Mouse (Mus musculus) heart, postnatal 0 days (tissue): Measurements from ENCODE around the gene Mcur1. TPM values are rescaled to one million over a fixed set of nuclear protein-coding genes. Genes with fewer than 3 reads are reported as not detected.

Experiments used
- ATAC-seq: fragments of 200-750 bp; cut with Nextera tagmentation; 2 replicates; pipeline ENCODE4 v1.8.0; 2017; ENCODE audit warnings: low read depth, moderate number of reproducible peaks, moderate library complexity; ENCODE audit not compliant: insufficient read depth
- DNase-seq: peaks from one replicate; pipeline ENCODE4 v3.0.0-alpha.2; 2016; ENCODE audit warnings: low spot score
- H3K27ac ChIP-seq: fragments of 300-500 bp; sonication (generic); 2 replicates; pipeline ENCODE4 v1.5.1; 2014; ENCODE audit warnings: low read depth, mild to moderate bottlenecking
- H3K27me3 ChIP-seq: fragments of 300-500 bp; sonication (generic); 2 replicates; pipeline ENCODE4 v1.6.1; 2014; ENCODE audit warnings: low read length, mixed read lengths; ENCODE audit not compliant: control insufficient read depth, insufficient read depth
- H3K36me3 ChIP-seq: fragments of 300-500 bp; sonication (generic); replicated peaks from 2 replicates; pipeline ENCODE4 v1.6.1; 2014; ENCODE audit warnings: low read length, mixed read lengths; ENCODE audit not compliant: control insufficient read depth, insufficient read depth
- H3K4me1 ChIP-seq: fragments of 300-500 bp; sonication (generic); 2 replicates; pipeline ENCODE4 v1.6.1; 2014; ENCODE audit warnings: antibody characterized with exemption; ENCODE audit not compliant: control insufficient read depth, insufficient read depth
- H3K4me2 ChIP-seq: fragments of 300-500 bp; sonication (generic); 2 replicates; pipeline ENCODE4 v1.6.1; 2014; ENCODE audit warnings: low read depth, mild to moderate bottlenecking, low read length, moderate library complexity
- H3K4me3 ChIP-seq: fragments of 300-500 bp; sonication (generic); 2 replicates; pipeline ENCODE4 v1.5.1; 2014; ENCODE audit warnings: low read depth, low read length
- H3K9ac ChIP-seq: fragments of 300-500 bp; sonication (generic); replicated peaks from 2 replicates; pipeline ENCODE4 v1.6.1; 2014; ENCODE audit warnings: low read depth, low read length, mixed read lengths
- H3K9me3 ChIP-seq: fragments of 300-500 bp; sonication (generic); replicated peaks from 2 replicates; pipeline ENCODE4 v1.6.1; 2016; ENCODE audit warnings: low read length; ENCODE audit not compliant: control insufficient read depth
- CTCF ChIP-seq: IDR thresholded peaks from 2 replicates; pipeline ENCODE4 v1.5.1; 2016; ENCODE audit warnings: antibody characterized with exemption, control low read depth, low read depth
- EP300 ChIP-seq: IDR thresholded peaks from 2 replicates; pipeline ENCODE4 v1.6.1; 2016; ENCODE audit warnings: antibody characterized with exemption, low read depth
- WGBS: fragments of 180-500 bp; shearing (Covaris S2); extraction: QIAGEN DNeasy Blood & Tissue Kit; methylation state at CpG from one replicate; pipeline ENCODE4 v1.1.7; 2014; 5-methylcytosine and 5-hydroxymethylcytosine counted together
- polyA plus RNA-seq: library from polyadenylated mRNA; unstranded; fragments of >200 nt; fragmentation: Nextera tagmentation; extraction: Ambion mirVana; gene quantifications from 2 replicates; pipeline ENCODE4 v1.2.1, GENCODE M21; 2015
- total RNA-seq: library from RNA; depleted of rRNA; stranded (reverse); fragments of >200 nt; gene quantifications from 2 replicates; pipeline ENCODE4 v1.2.3, GENCODE M21; 2014; ENCODE audit warnings: low replicate concordance

The Mcur1 gene
- total and polyA plus RNA-seq, 2 experiments from 2014 or later, result 24.9 to 40.1 TPM

- ATAC-seq, result peak; percentile 24; the same call in 1 of the 2 replicates
- peaks cover 75% of the 10 kb centered on the region for H3K36me3 ChIP-seq
Observed at GRCm38 (mm10) chr13:43546861-43547260, 13.1 kb downstream of the Mcur1 start.

GRCm38 (mm10) chr13:43540205-43540815, 19.7 kb downstream of the Mcur1 start:
- no peak overlapping the region for H3K4me2 ChIP-seq
- peak; percentile 27; the same call in 1 of the 2 replicates for ATAC-seq
- H3K27ac ChIP-seq, result no peak overlapping the region
- DNase-seq, result no peak
- H3K4me3 ChIP-seq, result no peak overlapping the region
- TF ChIP-seq EP300 (no peak), CTCF (no peak)
- no peaks in the 10 kb centered on the region for H3K27me3 ChIP-seq
- H3K4me1 ChIP-seq, result peaks cover 34% of the 10 kb centered on the region
- peaks cover 17% of the 10 kb centered on the region for H3K36me3 ChIP-seq
- H3K9ac ChIP-seq, result no peak overlapping the region
- H3K9me3 ChIP-seq, result no peaks in the 10 kb centered on the region
- WGBS, result 70% methylated on average over 14 of the region's 14 CpGs

More at GRCm38 (mm10) chr13:43546861-43547260, 13.1 kb downstream of the Mcur1 start:
- H3K9ac ChIP-seq, result no peak overlapping the region
- WGBS, result 23% methylated on average over 3 of the region's 3 CpGs
- peak; percentile 74 for DNase-seq
- no peak overlapping the region for H3K27ac ChIP-seq
- H3K4me3 ChIP-seq, result no peak overlapping the region
- no peak for TF ChIP-seq EP300
- TF ChIP-seq CTCF, result peak; percentile 95
- no peaks in the 10 kb centered on the region for H3K9me3 ChIP-seq
- H3K27me3 ChIP-seq, result no peaks in the 10 kb centered on the region
- no peak overlapping the region for H3K4me2 ChIP-seq
- no peaks in the 10 kb centered on the region for H3K4me1 ChIP-seq

- Histone ChIP-seq H3K9ac (no peak overlapping the region), H3K4me1 (peaks cover 34% of the 10 kb centered on the region), H3K4me2 (no peak overlapping the region), H3K27me3 (no peaks in the 10 kb centered on the region), H3K4me3 (no peak overlapping the region), H3K27ac (no peak overlapping the region), H3K36me3 (peaks cover 8% of the 10 kb centered on the region), H3K9me3 (no peaks in the 10 kb centered on the region)
- TF ChIP-seq CTCF (no peak), EP300 (no peak)
- ATAC-seq (no peak), DNase-seq (no peak)
- 56% methylated on average over 3 of the region's 3 CpGs for WGBS
Observed at GRCm38 (mm10) chr13:43539409-43539808, 20.6 kb downstream of the Mcur1 start.

GRCm38 (mm10) chr13:43537854-43538253, 22.1 kb downstream of the Mcur1 start:
- Histone ChIP-seq H3K4me1 (peaks cover 34% of the 10 kb centered on the region), H3K27ac (peak overlapping the region; percentile 22; the same call in 1 of the 2 replicates), H3K4me2 (no peak overlapping the region), H3K9me3 (no peaks in the 10 kb centered on the region), H3K4me3 (no peak overlapping the region), H3K9ac (no peak overlapping the region), H3K27me3 (no peaks in the 10 kb centered on the region), H3K36me3 (no peaks in the 10 kb centered on the region)
- TF ChIP-seq CTCF (no peak), EP300 (no peak)
- ATAC-seq (no peak), DNase-seq (no peak)
- WGBS, result 37% methylated on average over 6 of the region's 6 CpGs

GRCm38 (mm10) chr13:43534015-43534414, 26.0 kb downstream of the Mcur1 start:
- no peak overlapping the region for H3K9ac ChIP-seq
- 80% methylated on average over 4 of the region's 4 CpGs for WGBS
- DNase-seq (no peak), ATAC-seq (no peak)
- TF ChIP-seq EP300 (no peak), CTCF (no peak)
- H3K4me3 ChIP-seq, result no peak overlapping the region
- no peak overlapping the region for H3K4me2 ChIP-seq
- H3K36me3 ChIP-seq, result no peaks in the 10 kb centered on the region
- H3K27ac ChIP-seq, result no peak overlapping the region
- no peaks in the 10 kb centered on the region for H3K27me3 ChIP-seq
- H3K9me3 ChIP-seq, result no peaks in the 10 kb centered on the region
- peaks cover 42% of the 10 kb centered on the region for H3K4me1 ChIP-seq
